Mouse (Mus musculus) c-Kit-positive CD71-positive TER-119-positive erythroid progenitor cells, embryonic 14.5 days (primary cell): Measurements from ENCODE around the gene Kiz.

ENCODE experiments used
- DNase-seq: peaks from one replicate; pipeline ENCODE4 v3.0.0-alpha.2; 2013; ENCODE audit warnings: low spot score

The Kiz gene

DNA sequence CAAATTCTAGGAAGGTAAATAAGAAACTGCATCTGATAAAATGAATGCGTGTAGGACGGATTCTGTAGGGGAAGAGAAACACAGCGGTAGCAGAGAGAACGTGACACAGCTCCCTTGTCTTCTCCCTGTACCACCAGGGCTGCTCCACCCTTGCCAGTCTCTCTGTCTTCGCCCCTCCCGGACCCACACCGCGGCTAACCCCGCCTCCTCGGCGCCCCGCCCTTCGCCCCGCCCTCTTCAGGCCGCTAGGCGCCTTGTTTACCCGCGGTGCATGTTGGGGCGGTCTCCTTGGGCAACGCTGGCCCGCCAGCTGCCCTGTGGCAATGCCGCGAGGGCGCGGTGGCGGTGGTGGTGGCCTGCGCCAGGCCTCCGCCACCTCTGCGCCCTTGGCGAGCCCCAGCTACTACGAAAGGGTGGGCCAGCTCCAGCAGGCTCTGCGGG is at the start of gene Kiz:
Gene Kiz, plus strand, starts transcription at position 266 of the 441 bp plus-strand sequence.
- peak; percentile 96 for DNase-seq

GRCm38 (mm10) chr2:146809706-146810256 is 45.9 kb upstream of the Kiz start:
- DNase-seq = no peak

DNA sequence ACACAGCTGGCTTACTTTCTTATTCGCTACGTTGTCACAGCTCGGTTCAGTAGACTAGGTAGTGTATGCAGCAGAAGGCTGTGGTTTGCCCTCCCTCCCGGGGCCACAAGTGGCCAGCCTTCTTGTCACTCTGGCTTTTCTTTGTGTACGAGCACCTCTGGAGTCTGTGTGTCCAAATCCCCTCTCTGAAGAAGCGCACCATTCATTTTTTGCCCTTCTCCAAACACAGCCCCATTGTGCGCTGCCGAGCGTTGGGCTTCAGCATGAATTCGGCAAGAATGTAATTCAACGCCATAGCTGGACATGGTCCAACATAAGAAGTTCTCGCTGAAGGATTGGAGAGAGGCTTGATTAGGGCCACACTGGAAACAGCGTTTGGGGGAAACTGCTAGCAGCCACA is 45.0 kb upstream of the Kiz start:
- DNase-seq = no peak

DNA sequence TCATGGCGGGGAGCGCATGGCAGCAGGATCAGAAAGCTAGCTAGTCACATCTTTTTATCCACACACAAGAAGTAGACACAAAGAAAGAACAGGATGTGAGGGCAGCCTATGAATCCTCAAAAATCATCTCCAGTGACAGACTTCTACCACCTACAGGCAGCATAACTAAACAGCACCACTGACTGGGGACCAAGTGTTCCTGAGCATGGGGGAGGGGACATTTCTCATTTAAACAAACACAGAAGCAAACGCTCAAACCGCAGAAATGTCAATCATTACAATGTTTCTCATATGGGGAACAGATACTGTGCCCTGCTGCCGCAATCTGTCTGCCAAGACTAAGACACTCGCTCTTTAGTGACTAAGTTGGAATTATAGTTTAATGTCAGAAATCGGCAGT is 40.7 kb upstream of the Kiz start:
- DNase-seq = no peak

DNA sequence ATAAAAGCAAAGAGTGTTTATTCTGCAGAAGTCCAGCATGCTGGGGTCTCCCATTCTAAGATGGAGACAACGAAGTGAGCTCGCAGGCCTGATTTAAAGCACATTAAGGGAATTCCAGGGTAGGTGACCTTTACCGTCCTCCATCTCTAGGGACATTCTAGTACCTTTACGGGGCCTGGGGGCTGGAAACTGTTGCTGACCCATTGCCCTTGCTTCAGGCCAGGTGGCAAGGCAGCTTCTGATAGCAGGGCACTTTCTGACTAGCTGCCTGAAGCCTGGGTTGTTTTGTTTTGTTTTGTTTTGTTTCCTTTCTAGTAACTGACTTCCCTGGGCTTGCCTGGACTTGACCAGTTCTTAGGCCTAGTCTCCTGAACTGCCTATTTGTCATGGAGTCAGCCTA is 36.6 kb upstream of the Kiz start:
- DNase-seq = no peak

GRCm38 (mm10) chr2:146823483-146823951 is 32.1 kb upstream of the Kiz start:
- DNase-seq = no peak

- DNase-seq = no peak
These were observed 31.6 kb upstream of the Kiz start for GRCm38 (mm10) chr2:146824043-146824442.

DNA sequence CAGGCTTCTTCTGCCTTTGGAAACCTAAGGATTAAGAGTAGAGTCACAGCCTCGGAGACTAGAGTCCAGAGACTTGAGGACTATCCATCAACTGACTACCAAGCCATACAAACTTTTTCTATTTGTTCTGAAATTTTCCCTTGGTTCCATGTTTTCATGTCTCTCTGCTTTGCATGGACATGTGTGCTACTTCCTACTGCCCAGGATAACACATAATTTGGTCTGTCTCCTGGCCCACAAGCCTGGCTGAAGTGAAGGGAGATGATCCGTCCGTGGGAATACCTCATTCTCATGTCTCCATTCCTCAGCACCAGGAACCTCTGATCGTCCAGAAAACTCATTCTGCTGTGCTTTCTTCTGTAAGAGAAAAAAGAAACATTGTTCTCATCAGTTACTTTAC is 27.7 kb upstream of the Kiz start:
- DNase-seq = no peak

DNA sequence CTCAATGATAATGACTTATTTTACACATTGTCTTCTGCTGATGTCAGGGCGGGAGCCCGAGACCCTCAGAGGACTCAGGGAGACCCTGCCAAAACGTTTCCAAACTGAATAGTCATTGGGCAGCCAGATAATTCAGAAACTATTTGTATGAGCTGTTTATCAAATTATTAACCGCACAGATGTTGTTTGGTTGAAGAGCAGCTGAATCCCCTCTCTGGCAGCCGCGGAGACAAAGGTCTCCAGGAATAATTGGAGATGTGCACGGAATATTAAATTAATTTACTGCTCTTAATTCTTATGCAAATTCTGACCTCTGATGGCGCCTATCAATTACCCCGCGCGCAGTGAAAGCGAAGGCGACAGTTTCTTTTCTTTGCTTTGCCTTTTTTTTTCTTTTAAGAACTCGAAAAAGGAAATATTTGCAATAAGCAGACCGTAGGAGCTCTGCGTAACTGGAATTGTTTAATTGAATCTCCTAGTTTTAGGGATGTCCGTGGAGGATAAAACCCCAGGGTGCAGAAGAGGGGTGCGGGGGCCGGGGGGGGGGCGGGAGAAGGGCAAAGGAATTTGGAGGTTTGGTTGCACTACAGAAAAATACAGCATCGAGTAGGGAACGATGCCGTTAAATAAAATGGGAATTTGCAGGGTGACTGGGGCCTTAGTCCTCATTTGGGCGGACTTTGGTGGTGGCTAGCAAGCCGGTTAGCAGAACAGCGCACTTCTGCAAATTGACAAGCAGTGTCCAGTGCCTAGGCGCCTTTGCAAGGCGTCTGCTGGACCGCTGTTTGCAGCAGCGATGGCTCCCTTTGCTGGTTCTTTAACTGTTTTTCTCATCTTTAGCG is 22.2 kb upstream of the Kiz start:
- DNase-seq = no peak

DNA sequence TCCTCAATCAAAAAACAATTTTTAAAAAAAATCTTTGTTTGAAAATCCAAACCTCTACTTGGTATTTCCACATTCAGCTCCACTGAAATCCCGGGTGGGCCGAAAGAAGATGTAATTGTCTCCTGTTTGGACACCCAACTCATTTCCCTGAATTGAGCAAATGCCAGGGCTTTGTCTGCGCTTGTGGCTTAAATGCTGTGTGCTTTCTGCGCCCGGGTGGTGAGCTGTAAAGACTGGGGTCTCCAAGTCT is 21.7 kb upstream of the Kiz start:
- DNase-seq = no peak

DNA sequence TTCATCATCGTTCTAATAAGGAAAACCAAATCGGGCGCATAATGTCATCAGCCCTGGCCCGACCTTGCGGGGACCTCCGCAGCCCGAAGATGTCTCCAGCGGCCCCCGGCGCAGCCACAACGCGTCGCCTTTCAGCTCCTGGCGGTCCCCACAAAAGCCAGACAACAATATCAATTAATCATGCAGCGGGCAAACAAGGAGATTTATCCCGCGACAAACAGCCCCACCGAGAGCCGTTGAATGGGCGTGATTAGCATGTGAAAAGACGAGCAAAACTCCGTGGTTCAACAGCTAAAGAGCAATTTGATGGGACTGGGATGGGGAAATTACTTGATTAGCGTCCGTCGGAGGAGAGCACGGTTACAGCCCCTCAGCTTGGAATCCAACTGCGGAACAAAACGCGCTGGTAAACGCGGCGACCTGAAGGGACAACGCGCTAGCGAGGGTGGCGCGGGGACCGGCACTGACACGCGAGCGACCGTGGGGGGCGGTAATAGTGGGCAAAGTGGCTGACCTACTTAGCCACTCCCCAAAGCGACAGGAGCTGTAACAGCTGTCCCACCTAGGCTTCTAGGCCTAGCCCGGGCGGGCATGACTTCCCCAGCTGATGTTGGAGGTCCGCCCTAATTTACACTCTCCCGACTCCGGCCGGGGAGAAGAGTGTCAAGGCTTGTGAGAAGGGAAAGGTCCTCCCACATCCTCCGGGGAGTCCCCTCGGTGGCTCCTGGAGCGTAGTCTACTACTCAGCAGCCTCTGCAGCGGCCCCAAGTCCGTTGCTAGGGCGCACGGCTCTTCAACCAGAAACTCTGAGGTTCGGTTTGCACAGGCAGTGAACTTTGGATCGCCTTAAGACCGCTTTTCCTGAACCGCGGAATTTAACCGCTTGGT is 21.1 kb upstream of the Kiz start:
- DNase-seq = no peak

DNA sequence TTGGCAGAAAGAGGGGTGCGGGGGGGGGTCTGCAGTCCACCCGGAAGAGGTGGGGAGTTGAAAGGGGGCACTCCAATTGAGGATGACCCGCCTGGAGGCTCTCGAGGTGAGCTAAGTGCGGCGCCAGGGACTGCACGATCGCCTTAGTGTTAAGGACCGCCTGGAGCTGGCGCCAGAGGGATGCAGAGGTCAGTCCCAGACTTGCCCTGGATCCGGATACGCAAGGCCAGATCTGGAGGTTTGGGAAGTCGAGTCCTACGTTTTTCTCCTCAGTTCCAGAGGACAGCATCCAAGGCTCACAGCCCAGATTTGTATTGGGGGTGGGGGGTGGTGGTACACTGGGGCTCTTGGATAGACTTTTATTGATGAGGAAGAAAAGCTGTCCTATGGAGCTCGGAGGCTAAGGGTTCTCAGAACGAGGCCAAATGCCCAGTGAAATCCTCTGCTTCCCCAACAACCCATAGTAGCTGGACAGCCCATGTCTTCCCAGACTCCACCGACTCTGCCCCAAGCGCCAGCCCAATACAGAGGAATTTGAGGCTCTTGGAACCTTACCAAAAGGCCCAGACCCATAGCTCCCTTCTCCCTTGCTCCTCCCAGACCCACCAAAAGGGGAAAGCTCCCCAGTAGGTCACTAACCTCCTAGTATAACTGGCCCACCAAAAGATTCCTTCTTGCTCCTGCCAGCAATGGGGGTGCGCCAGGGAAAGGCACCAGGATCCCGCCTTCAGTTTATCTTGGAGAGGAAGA is 20.2 kb upstream of the Kiz start:
- DNase-seq = no peak

DNA sequence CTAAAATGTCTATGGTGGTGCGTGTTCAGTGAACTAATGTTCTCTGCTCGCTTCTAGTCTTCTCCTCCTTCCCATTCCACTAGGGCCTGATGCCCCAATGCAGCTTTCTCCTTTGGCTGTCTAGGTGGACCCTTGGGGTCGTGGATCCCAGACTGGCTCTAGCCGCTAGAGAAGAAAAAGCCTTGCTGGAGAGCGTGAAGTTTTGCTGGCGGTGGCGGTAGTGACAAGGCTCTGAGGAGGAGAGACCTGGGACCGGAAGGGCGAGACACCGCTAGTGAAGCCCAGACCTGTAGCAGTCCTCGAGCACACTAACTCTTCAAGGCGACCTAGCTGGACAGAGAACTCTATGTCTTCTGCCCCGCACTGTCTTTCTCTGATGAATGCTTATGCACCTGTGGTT is 19.4 kb upstream of the Kiz start:
- DNase-seq = no peak

DNA sequence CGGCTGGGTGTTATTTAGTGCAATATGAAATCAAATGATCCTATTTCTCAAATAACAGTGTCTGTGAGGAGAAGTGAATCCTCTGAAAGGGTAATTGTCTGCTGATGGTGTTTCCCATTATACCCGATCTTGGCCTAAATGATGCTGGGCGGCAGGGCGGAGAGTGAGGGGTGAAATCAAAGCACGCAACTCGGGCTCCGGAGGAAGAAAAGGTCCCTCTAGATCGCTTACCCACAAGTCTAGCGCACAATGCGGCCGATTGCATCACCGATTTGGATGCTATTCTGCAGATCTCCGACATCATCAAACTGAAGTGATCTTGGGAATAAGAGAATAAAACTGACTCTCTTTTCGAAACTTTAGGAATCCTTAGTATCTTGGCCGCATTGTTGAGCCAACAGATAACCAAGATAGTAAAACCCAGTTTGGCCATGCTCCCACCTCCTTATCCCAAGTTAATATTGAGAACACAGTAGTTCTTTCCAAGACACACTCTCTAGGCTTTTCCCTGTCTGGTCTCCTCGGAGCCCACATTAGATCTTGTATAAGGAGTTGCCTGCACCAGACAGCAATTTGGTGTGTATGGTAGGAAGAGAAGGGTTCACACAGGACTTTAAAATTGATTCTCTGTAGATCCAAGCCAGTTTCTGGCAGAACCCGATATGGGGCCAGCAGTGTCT is 18.7 kb upstream of the Kiz start:
- no peak for DNase-seq

DNA sequence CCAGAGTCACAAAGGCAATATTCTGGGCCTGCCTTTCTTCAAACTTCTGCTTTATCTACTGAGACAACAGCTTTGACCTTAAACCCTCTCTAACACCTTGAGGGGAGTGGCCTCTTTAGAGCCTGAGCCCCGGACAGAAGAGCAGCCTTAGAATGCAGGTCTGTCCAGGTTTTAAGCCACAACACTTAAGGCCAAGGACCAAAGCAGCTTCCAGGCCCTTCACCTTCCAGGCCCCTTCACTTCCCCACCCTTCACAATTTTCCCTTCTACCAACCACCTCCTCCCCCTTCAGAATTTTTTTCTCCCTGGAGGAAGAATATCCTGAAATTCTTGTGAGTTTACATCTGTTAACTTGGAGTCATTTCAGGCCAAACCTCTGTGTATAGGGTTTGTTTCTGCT is 18.0 kb upstream of the Kiz start:
- DNase-seq = no peak

GRCm38 (mm10) chr2:146838596-146839302 is 16.9 kb upstream of the Kiz start:
- no peak for DNase-seq

- DNase-seq = no peak
These were observed 16.2 kb upstream of the Kiz start for GRCm38 (mm10) chr2:146839303-146840030.

DNA sequence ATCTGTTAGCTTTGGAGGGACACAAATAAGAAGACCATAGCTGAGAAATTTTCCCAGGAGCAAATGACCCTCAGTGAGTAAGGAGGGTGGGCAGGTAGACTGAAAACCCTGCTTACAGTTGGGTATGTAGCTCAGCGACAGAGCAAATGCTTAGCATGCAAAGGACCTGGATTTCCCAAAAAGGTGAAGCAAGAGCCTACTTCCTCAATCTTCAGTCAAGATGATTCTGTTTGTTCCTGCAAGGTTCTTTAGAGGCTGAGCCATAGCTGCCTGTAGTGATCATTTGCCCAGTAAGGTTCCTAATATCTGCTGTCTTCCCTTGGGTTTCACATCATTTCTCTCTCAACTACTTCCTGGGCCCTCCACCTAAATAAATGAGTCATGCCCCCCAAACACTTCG is 7.8 kb upstream of the Kiz start:
- no peak for DNase-seq

DNA sequence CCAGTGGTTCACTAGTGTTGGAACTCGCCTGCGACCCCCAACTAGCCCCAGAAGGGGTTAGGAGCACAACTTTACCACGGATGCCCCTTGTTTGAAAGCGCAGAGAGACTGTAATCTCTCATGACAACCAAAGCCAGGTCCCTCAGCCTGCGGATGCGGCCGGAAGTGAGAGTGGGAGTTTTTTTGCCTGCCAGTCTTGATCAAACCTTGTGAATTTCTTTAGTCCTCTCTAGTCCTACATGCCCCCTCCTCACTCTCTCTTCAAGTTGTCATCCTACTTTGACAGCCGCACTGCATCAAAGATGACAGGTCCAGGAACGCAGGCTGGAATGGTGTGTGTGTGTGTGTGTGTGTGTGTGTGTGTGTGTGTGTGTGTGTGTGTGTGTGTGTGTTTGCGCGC is 456 bp downstream of the Kiz start:
- peak; percentile 45 for DNase-seq

- peak; percentile 10 for DNase-seq
These were observed 1.2 kb downstream of the Kiz start for GRCm38 (mm10) chr2:146856853-146857252.
